Mouse (Mus musculus) limb, embryonic 11.5 days (tissue): ENCODE data around the gene Ttc6. TPM values are rescaled to one million over a fixed set of nuclear protein-coding genes. Genes with fewer than 3 reads are reported as not detected.
A peak's percentile ranks its signal among the peaks of the same experiment; 100 is the strongest.

Experiments used
- ATAC-seq: fragments of 200-750 bp; cut with Nextera tagmentation; 2 replicates; pipeline ENCODE4 v1.8.0; 2017; ENCODE audit warnings: low read depth; ENCODE audit not compliant: insufficient number of reproducible peaks, low FRiP score, low TSS enrichment
- DNase-seq: peaks from one replicate; pipeline ENCODE4 v3.0.0-alpha.2; 2015; ENCODE audit warnings: low spot score
- H3K27ac ChIP-seq: fragments of 300-500 bp; sonication (generic); replicated peaks from 2 replicates; pipeline ENCODE4 v1.5.1; 2014; ENCODE audit warnings: low read depth, mild to moderate bottlenecking, low read length
- H3K27me3 ChIP-seq: fragments of 300-500 bp; sonication (generic); 2 replicates; pipeline ENCODE4 v1.6.1; 2014; ENCODE audit warnings: mild to moderate bottlenecking, low read length, mixed read lengths; ENCODE audit not compliant: control insufficient read depth, insufficient read depth
- H3K36me3 ChIP-seq: fragments of 300-500 bp; sonication (generic); 2 replicates; pipeline ENCODE4 v1.6.1; 2014; ENCODE audit warnings: mild to moderate bottlenecking, low read length, moderate library complexity, mixed read lengths; ENCODE audit not compliant: control insufficient read depth, insufficient read depth
- H3K4me1 ChIP-seq: fragments of 300-500 bp; sonication (generic); 2 replicates; pipeline ENCODE4 v1.6.1; 2014; ENCODE audit warnings: low read length, mixed read lengths; ENCODE audit not compliant: control insufficient read depth, insufficient read depth
- H3K4me2 ChIP-seq: fragments of 300-500 bp; sonication (generic); 2 replicates; pipeline ENCODE4 v1.6.1; 2014; ENCODE audit warnings: low read depth, mild to moderate bottlenecking, moderate library complexity; ENCODE audit not compliant: severe bottlenecking
- H3K4me3 ChIP-seq: fragments of 300-500 bp; sonication (generic); 2 replicates; pipeline ENCODE4 v1.5.1; 2014; ENCODE audit warnings: low read depth, low read length
- H3K9ac ChIP-seq: fragments of 300-500 bp; sonication (generic); 2 replicates; pipeline ENCODE4 v1.6.1; 2014; ENCODE audit warnings: mild to moderate bottlenecking, low read length
- H3K9me3 ChIP-seq: fragments of 300-500 bp; sonication (generic); 2 replicates; pipeline ENCODE4 v1.6.1; 2016; ENCODE audit warnings: low read length; ENCODE audit not compliant: control insufficient read depth
- WGBS: fragments of 180-500 bp; shearing (Covaris S2); extraction: QIAGEN DNeasy Blood & Tissue Kit; methylation state at CpG from one replicate; pipeline ENCODE4 v1.1.7; 2014; 5-methylcytosine and 5-hydroxymethylcytosine counted together
- polyA plus RNA-seq: library from polyadenylated mRNA; unstranded; fragments of >200 nt; fragmentation: Nextera tagmentation; extraction: Ambion mirVana; gene quantifications from 2 replicates; pipeline ENCODE4 v1.2.1, GENCODE M21; 2014

The Ttc6 gene
- polyA plus RNA-seq, 1 experiment from 2014 or later = 0.28 TPM

GRCm38 (mm10) chr12:57684967-57685423, 121.1 kb downstream of the Ttc6 start:
- 34% methylated on average over 9 of the region's 9 CpGs for WGBS

GRCm38 (mm10) chr12:57709966-57710365, 146.1 kb downstream of the Ttc6 start:
- no peaks in the 10 kb centered on the region for H3K36me3 ChIP-seq

More at GRCm38 (mm10) chr12:57684967-57685423, 121.1 kb downstream of the Ttc6 start:
- no peaks in the 10 kb centered on the region for H3K27me3 ChIP-seq
- no peak overlapping the region for H3K27ac ChIP-seq
- no peaks in the 10 kb centered on the region for H3K36me3 ChIP-seq
- no peak overlapping the region for H3K4me3 ChIP-seq
- H3K4me2 ChIP-seq = no peak overlapping the region
- no peaks in the 10 kb centered on the region for H3K4me1 ChIP-seq
- ATAC-seq (no peak), DNase-seq (no peak)
- H3K9me3 ChIP-seq = no peaks in the 10 kb centered on the region
- no peak overlapping the region for H3K9ac ChIP-seq

GRCm38 (mm10) chr12:57764720-57765119, 200.8 kb downstream of the Ttc6 start:
- Histone ChIP-seq H3K27ac (no peak overlapping the region), H3K4me2 (no peak overlapping the region), H3K4me1 (no peaks in the 10 kb centered on the region), H3K4me3 (no peak overlapping the region), H3K36me3 (no peaks in the 10 kb centered on the region), H3K27me3 (no peaks in the 10 kb centered on the region), H3K9ac (no peak overlapping the region), H3K9me3 (no peaks in the 10 kb centered on the region)
- no peak for ATAC-seq
- DNase-seq = no peak
- 84% methylated on average over 7 of the region's 7 CpGs for WGBS

More at GRCm38 (mm10) chr12:57709966-57710365, 146.1 kb downstream of the Ttc6 start:
- H3K4me3 ChIP-seq = no peak overlapping the region
- ATAC-seq = no peak
- no peak for DNase-seq
- no peaks in the 10 kb centered on the region for H3K4me1 ChIP-seq
- no peak overlapping the region for H3K9ac ChIP-seq
- H3K27me3 ChIP-seq = no peaks in the 10 kb centered on the region
- WGBS = 91% methylated on average over 1 of the region's 1 CpGs
- H3K27ac ChIP-seq = no peak overlapping the region
- H3K9me3 ChIP-seq = no peaks in the 10 kb centered on the region
- no peak overlapping the region for H3K4me2 ChIP-seq

GRCm38 (mm10) chr12:57776290-57776997, 212.5 kb downstream of the Ttc6 start:
- Histone ChIP-seq H3K9me3 (no peaks in the 10 kb centered on the region), H3K4me1 (no peaks in the 10 kb centered on the region), H3K4me3 (no peak overlapping the region), H3K27ac (no peak overlapping the region), H3K27me3 (no peaks in the 10 kb centered on the region), H3K36me3 (peaks cover 2% of the 10 kb centered on the region; the same call in 1 of the 2 replicates), H3K4me2 (peak overlapping the region; percentile 20; the same call in 1 of the 2 replicates), H3K9ac (no peak overlapping the region)
- DNase-seq (peak; percentile 25), ATAC-seq (no peak)
- 20% methylated on average over 12 of the region's 12 CpGs for WGBS

- no peak for DNase-seq
- Histone ChIP-seq H3K4me1 (no peaks in the 10 kb centered on the region), H3K9ac (no peak overlapping the region), H3K4me3 (no peak overlapping the region), H3K27me3 (no peaks in the 10 kb centered on the region), H3K9me3 (no peaks in the 10 kb centered on the region), H3K4me2 (no peak overlapping the region), H3K36me3 (no peaks in the 10 kb centered on the region), H3K27ac (no peak overlapping the region)
- 78% methylated on average over 5 of the region's 5 CpGs for WGBS
- no peak for ATAC-seq
These were observed 218.0 kb downstream of the Ttc6 start for GRCm38 (mm10) chr12:57781926-57782325.

- no peak overlapping the region for H3K4me3 ChIP-seq
- H3K9ac ChIP-seq = no peak overlapping the region
- no peak for ATAC-seq
- H3K4me1 ChIP-seq = no peaks in the 10 kb centered on the region
- no peak overlapping the region for H3K27ac ChIP-seq
- H3K4me2 ChIP-seq = no peak overlapping the region
- WGBS = 28% methylated on average over 5 of the region's 5 CpGs
- no peaks in the 10 kb centered on the region for H3K9me3 ChIP-seq
- no peaks in the 10 kb centered on the region for H3K36me3 ChIP-seq
- no peaks in the 10 kb centered on the region for H3K27me3 ChIP-seq
- peak; percentile 75 for DNase-seq
These were observed 223.6 kb downstream of the Ttc6 start for GRCm38 (mm10) chr12:57787471-57787870.

Other genes starting within 250 kb of the Ttc6 start
- gene Foxa1, start 17.2 kb upstream of the Ttc6 start, polyA plus RNA-seq = not detected in 2 replicates